Mouse (Mus musculus): ENCODE results near the gene Ntn1.
A peak's percentile ranks its signal among the peaks of the same experiment; 100 is the strongest.

The Ntn1 gene

DNA sequence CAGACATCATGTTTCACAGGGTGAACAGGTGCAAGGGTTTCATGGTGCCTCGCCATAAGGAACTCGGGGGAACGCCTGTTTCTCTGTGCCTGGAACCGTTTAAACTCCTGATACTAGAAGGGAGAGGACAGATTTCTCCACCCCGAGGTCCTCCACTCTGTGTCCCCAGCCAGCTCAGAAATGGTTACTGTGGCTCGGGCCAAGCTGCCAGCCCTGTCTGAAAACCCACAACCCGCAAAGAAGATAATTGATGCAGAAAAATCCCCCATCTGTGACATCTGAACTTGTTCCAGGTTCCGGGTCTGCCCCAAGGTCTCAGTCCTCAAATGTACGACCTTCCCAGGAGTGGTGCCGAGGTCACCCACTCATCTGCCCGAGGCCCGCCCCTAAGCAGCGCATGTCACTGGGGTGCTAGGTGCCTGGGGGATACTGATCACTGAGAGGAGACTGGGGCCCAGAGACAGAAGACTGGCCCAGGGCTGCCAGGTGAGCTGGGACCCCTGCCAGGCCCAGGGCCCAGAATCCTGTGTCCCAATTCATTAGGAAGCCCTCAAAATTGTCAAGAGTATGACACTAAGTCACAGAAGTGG, 68.9 kb downstream of the Ntn1 start:
- DNase-seq (ENCODE audit: low read depth) = no peak

DNA sequence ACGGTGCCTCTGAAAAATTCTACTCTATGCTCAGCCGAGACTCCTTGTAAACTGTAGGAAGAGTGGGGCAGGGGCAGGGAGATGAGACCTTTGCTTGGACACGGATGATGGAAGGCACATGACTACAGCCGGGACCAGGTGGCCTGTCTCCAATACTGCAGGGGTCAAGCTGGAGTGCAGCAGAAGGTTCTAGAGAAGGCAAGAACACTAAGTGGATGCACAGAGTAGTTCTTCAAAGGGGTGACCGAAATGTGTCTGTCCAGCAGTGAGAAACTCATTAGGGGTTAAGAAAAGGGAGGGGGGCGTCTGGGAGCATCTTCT, 69.5 kb downstream of the Ntn1 start:
- no peak for DNase-seq (ENCODE audit: low read depth)

DNA sequence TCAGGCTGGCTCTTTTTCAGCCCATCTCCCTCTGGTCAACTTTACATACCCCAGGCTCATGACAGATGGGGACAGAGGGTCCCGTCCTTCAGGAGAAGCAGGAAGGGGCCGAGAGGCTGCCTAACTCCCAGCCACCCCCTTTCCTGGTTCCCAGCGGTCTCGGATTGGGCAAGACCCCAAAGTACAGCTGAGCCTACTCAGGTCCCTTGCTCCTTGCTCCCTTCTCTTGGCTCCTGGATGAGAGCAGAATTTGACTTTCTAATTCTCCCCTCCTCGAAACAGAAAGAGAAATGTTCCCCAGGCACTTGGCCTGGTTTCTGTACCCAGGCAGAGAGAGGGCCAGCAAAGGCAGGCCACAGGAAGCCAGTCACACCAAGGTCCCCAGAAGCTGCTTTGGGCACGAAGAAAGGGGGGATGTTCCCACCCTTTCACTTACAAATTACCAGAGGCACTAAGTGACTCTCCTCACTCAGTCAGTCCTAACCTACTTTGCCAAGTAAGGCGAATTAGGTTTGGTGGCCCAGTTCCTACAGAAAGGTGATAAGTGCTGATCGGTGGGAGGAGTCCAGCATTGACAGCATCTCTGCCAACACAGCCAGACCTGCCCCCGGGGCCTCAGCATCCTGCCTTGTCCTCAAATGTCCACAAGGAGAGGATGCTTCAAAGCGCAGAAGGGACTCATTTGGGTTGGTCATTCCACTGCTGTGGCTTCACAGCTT, 70.1 kb downstream of the Ntn1 start:
- DNase-seq (ENCODE audit: low read depth) = no peak

DNA sequence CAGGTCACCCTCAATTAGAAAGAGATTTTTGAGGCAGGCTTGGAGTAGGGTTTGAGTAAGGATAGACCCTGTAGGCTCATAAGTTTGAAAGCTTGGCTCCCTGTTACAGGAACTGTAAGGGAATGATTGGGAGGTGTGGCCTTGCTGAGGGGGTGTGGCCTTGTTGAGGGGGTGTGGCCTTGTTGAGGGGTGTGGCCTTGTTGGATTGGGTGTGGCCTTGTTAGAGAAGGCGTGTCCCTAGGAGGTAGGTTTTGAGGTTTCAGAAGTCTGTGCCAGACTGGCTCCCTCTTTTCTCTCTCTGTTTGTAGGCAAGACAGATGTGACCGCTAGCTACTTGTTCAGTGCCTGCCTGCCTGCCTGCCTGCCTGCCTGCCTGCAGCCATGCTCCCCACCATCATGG, 75.8 kb downstream of the Ntn1 start:
- DNase-seq (ENCODE audit: low read depth) = no peak

DNA sequence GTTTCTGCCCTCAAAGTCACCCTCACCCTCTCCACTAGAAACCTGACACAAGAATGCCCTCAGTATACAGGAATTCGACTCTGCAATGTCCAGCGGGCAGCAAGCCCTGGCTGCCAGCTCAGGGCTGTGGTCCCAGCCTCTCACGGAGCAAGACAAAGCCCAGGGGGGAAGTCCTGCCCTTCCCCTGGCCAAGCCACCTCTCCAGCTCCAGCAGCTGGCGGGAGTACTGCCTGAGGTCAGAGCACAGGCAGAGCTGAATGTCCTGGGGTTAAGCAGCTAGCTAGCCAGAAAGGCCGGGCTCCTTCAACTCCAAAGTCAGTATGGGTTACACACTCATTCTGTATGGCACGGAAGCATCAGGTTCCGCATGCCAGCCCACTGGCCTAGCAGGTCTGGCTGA, 79.2 kb downstream of the Ntn1 start:
- peak; percentile 36 for DNase-seq (ENCODE audit: low read depth)

DNA sequence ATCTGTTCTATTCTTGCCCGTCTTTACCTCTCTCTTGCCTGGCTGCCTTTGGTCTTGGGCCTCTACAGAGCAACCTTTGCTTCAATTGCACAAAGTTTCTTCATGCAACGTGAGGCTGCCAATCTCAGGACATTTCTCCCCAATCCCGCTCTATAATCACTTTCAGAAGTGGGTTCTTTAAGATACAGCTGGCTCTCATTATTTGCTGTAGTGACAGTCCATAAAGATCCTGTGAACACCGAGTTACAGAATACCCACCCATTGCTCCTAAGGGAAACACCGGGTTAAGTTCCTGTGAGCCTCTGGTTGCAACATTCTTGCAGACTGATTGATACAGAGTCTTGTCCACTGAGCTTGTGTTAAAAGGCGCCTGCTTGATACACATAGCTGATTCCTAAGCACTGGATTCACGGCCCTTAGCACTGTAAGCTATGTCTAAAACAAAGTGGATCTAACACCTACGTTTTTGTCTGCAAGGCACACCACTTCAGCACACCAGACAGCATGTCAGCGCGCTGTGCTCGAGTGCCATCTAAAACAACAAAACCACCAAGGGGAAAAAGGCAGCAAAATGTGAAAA, 85.0 kb downstream of the Ntn1 start:
- no peak for DNase-seq (ENCODE audit: low read depth)

DNA sequence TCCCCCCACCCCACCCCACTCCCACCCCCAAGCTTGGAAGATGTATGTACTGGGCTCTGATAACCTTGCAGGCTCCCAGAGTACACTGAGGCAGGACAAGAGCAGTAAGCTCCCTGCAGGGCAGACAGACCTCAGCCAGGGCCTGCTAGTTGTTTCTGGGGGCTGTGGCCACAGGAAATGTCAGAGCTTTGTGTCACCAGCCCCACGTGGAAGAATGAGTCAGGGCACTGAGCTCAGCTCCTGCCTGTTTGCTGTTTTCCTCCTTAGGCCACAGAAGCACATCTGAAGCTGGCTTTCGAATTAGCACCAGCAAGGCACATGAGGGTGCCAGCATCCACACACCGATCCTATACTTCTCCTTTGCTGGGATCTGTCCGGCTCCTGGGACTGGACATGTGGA, 86.8 kb downstream of the Ntn1 start:
- DNase-seq (ENCODE audit: low read depth) = peak; percentile 81

DNA sequence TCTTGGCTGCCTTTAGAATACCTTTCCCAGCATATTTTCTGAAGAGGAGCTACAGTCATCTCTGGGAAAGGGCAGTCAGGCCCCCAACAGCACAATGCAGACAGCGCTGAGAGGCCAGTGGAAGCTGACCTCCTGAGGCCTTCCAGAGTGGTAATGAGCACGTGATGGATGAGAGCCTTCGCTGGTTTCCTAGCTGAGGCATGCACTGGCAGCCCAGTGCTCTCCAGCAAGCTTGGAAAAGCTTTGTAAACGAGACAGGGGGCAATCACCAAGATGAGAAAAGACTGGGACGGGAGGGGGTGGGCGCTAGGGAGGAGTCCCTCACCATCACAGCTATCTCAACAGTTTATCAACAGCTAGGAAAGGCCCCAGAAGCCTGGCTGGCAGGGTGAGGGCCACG, 87.6 kb downstream of the Ntn1 start:
- DNase-seq (ENCODE audit: low read depth) = no peak

DNA sequence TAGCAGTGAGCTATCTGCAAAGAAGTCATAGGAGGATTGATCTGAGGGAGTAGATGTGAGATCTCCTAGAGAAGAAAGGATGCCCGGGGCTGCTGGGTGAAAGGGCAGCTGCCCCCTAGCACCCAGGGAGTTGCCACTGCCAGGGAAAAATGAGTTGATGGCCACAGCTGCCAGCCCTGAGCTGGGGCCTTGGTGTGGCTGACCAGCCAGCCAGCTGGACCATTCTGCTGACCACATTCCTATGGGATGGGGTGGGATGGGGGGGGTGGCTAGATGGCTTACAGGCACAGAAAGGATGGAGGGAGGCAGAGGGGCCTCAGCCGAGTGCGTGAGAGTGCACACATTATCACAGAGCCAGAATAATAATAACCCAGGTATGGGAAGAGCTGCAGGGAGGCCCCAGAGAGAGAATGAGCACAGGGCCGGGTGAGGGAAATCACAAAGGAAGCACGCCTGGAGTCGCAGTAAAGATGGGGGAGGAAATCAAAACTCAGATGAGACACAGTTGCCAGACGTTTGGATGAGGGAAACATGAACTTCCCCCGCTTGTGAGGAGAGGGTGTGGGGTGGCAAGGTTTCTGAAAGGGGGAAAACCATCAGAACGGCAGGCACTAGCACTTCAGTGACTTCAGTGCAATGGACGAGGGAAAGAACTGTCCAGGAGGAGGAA, 91.6 kb downstream of the Ntn1 start:
- DNase-seq (ENCODE audit: low read depth) = no peak

DNA sequence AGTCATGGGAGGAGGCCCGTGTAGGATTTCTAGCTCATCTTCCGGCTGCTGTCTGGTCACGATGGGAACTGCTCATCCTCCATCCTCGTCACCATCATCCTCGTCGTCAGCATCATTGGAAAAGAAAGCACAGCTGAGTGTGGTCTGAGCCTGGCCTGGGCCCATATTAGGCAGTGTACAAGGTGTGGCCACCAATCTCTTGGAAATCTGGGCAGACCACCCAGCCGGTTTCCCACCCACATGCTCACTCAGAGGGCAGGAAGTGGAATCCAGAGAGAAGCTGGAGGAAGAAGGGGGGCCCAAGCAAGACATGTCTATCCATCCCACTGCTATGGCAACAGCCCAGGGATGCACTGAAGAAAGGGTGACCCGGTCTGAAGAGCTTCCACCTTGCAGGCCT, 94.6 kb downstream of the Ntn1 start:
- DNase-seq (ENCODE audit: low read depth) = no peak

DNA sequence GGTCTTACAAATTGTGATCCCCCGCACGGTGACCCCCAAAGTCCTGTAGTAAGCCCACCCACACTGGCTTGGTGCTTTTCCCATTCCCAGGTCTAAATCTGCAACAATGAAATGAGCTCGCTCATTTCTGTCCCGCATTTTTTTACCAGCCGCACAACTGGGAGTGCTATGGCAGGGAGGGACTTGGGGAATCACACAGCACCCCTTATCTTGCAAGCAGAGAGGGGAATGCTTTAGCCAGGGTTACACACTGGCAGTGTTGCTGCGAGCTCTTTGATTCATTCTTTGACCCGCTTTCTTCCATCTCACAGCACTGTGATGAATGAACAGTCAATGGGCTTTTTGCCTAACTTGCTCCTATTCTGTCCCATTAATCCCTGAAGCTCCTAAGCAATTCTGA, 98.3 kb downstream of the Ntn1 start:
- DNase-seq (ENCODE audit: low read depth) = no peak

DNA sequence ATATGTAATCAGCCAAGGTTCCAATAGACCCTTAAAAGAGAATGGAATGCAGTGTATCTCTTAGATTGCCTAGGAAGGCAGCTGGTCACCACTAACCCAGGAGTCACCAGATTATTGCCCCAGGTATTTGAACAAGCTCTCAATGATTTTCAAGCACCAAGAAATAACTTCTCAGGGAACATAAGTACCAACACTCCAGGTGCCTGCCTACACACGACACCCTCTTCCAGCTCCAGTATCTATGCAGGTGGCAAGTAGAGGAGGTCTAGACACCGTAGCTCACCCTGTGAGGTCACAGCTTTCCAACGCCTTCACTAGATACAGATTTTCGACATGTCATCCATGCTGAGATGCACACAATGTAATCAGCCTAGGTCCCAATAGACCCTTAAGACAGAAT, 99.0 kb downstream of the Ntn1 start:
- no peak for DNase-seq (ENCODE audit: low read depth)

DNA sequence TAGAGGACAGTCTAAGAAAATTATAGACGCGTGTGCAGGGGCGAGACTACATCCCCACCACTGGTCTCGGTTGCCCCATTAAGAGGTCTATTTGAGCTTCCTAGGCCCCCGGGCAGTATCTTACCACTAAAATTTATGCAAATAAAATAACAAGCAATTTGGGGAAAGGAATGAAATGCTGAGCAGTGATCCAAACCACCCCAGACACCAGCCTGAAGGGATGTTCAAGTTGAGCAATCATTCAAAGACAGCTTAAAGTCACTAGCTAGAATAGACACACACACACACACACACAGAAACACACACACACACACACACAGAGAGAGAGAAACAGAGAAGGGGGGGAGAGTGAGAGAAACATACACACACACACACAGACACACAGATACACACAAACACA, 105.1 kb downstream of the Ntn1 start:
- DNase-seq (ENCODE audit: low read depth) = no peak

DNA sequence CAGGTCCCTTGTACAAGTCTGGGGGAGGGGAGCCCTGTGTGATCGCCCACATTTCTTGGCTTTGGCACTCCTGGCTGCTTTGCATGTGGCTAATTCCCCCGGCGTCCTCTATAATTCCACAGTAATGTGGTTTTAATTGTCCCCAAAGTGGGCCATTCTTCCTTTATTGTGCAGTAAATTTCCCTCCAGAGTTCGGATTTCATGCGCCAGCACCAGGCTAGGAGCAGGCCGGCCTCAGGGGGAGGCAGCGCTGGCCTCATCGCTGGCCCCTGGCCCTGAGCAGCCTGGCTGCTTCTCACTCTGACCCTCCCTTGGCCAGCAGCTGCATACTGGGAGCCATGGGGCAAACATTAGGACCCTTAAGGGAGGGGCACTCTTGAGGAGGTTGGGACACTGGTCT, 110.0 kb downstream of the Ntn1 start:
- DNase-seq (ENCODE audit: low read depth) = no peak

DNA sequence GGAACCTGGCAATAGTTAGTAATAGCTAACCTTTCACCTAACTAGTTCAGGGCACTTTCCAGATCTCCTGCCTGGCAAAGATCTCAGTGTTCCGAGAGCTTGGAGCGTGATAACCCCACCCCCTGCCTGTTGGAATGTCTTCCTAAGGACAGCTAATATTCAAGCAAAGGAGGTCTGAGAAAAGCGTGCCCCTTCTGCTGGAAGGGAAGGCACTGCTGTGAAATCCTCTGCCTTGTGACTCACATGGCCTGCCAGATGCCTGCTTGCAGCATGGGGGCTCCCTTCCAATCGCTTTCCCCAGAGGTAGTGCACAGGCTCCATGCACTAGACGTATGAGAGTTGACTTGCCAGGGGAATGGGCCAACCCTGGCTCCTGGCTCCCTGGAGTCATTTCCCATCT, 113.3 kb downstream of the Ntn1 start:
- DNase-seq (ENCODE audit: low read depth) = peak; percentile 32

DNA sequence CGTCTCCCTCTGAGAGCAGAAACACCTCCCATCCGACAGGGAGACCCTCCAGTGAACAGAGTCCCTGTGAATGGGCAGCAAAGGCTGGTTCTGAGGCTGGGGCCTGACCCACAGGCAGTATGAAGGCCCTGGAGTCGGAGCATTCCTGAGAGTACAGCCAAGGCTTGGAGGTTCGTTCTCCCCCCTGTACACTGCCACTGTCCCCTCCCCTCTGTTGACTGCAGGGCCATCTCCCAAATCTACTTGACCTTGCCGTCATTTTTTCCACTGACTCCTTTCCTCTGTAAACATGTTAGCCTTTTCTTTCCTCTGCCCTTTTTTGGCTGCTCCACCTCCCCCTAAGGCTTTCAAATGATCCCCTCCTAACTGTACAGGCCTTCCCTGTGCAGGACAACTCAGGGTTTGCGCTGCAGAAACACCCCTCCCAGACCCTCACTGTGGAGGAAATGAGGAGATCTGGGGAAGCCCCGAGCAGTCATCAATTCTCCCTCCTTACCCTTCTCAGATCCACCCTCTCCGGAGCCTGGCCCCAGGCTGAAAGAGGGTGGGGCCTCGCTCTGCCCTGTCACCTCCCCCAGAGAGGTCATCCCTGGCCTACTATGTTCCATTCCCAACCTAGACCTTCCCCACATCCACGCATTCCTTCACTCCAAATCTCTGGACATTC, 114.3 kb downstream of the Ntn1 start:
- DNase-seq (ENCODE audit: low read depth) = no peak

DNA sequence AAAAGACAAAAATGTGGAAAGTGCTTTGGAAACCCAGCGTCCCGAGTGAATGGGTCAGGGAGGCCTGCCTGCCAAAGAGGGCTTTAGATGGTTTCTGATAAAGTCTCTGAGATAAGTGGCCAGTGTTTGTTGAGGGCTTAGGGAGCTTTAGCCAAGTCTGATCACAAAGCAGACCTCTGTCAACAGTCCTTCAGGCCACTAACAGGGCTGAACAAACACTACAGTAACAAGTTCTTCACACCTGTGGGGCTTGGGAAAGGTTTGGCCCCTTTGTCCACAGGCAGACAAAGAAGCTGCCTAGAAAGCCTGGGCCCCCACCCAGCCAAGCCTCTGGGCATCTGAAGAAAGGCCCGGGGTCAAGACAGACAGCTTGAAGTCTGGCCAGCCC, 114.9 kb downstream of the Ntn1 start:
- DNase-seq (ENCODE audit: low read depth) = no peak

DNA sequence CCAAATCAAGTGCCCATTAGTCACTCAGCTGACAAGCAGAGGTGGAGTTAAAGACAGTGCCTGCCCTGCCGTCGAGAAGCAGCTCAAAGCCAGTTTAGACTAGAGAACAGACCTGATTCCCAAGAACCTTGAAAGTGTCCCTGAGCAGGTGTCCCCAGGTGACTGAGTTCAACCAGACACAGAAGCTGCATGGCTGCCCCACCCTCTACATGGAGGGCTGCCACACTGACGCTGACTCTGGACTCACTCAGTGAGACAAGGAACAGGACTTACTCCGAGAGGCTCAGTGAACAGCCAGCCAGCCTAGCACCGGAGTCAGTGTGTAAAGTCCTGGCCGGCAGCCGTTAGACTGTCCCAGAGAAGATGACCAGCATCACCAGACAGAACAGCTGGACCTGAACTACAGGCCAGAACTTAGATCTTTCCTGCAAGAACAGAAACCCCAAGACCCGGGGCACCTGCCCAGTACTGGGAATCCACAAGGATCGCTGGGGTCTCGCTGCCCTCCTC, 120.6 kb downstream of the Ntn1 start:
- no peak for DNase-seq (ENCODE audit: low read depth)

DNA sequence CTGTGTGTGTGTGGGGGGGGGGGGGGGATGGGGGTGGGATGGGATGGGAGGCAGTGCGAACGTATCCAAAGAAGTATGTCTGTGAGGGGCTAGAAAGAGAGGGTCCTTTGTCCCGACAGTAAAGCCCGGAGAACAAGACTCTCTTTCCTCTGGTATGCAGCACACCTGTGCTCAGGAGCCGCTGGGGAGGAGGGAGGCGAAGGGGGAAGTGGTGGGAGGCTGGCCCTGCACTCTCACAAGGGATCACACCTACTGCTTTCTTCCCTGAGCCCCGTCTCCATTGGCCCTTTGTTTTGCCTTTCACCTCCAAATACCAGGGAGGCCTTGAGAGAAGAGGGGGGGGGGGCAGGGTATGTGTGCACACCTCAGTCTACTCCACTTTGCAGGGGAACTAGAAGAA, 123.7 kb downstream of the Ntn1 start:
- no peak for DNase-seq (ENCODE audit: low read depth)

DNA sequence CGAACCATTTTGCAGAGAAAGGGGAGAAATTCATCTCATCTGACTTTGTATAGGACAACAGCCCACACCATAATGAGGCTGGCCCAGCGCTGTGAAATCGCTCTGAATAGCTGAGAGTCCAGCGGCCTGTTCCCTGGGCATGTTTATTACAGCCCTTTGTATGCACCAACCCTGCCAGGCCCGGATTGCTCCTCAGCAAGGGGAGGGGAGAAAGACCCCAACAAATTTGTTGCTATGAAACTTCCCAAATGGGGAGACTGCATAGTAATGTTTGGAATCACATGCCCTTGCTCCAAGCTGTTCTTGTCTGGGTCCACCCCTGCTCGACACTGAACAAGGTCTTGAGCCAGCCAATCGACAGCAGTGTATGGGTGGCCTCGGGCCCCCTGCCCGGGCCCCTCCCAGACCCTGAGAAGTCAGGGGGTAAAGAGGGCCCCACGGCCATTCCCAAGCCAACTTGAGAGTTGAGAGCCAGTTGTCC, 126.3 kb downstream of the Ntn1 start:
- DNase-seq (ENCODE audit: low read depth) = no peak

DNA sequence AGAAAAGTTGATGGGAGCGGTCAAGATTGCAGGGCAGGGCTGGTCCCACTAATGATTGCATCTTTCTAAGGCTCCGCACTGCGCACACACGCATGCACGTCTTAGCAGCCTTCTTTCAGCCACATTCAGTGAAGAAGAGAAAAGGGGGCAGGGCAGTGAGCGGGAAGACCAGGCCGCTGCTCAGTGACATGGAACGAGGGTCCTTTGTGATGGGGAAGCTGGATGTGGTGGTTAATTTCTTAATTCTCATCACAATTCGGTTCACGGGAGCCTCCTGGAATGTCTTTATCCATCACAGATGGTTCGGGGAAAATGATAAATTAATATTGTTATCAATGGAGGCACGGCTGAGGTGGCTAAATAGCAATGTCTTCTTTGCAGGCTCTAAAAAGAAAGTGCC, 126.8 kb downstream of the Ntn1 start:
- no peak for DNase-seq (ENCODE audit: low read depth)

DNA sequence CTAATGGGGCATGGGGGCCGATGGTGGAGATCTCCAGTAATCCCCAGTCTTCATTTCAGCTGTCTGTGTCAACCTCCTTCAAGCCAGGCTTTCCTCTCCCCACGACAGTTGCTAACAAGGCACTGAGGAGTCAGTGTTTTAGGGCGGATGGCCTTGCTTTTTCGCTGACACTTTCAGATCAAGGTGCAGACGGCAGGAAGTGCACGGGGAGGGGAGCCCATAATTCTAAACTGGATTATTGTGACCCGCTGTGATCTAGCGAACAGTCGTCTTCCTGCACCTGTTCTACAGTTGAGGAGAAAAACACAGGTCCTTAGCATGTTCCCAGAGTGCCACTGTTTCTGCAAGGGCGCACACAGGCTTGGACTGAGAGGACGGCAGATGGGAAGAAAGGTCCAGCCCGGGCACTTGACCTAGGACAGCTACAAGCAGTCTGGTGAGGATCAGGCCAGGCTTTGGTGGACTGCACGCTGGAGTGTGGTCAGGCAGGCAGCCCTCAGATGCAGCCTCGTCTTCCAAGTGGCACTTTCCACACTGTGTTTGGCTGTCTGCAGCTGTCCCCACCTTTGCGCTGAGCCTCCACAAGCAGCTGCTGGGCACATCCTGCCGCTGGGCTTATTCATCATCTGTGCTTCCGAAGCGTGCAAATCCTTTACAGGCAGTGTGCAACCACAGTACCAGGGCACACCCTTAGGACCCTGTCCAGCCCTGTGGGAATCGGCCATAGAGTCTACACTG, 129.7 kb downstream of the Ntn1 start:
- no peak for DNase-seq (ENCODE audit: low read depth)
